Mouse (Mus musculus) kidney, embryonic 16.5 days (tissue): Measurements from ENCODE around the gene Gpr158. TPM values are rescaled to one million over a fixed set of nuclear protein-coding genes. Genes with fewer than 3 reads are reported as not detected.

ENCODE experiments used
- ATAC-seq: fragments of 200-750 bp; cut with Nextera tagmentation; 2 replicates; pipeline ENCODE4 v1.8.0; 2017; ENCODE audit warnings: moderate TSS enrichment; ENCODE audit not compliant: low FRiP score, low TSS enrichment
- H3K27ac ChIP-seq: fragments of 300-500 bp; sonication (generic); 2 replicates; pipeline ENCODE4 v1.5.1; 2014; ENCODE audit warnings: low read length
- H3K27me3 ChIP-seq: fragments of 300-500 bp; sonication (generic); 2 replicates; pipeline ENCODE4 v1.6.1; 2014; ENCODE audit warnings: low read length, control low read depth, mixed read lengths; ENCODE audit not compliant: insufficient read depth
- H3K36me3 ChIP-seq: fragments of 300-500 bp; sonication (generic); 2 replicates; pipeline ENCODE4 v1.6.1; 2014; ENCODE audit warnings: low read length, control low read depth, mixed read lengths; ENCODE audit not compliant: insufficient read depth
- H3K4me1 ChIP-seq: fragments of 300-500 bp; sonication (generic); 2 replicates; pipeline ENCODE4 v1.6.1; 2014; ENCODE audit warnings: low read length, control low read depth, mixed read lengths; ENCODE audit not compliant: insufficient read depth
- H3K4me2 ChIP-seq: fragments of 300-500 bp; sonication (generic); replicated peaks from 2 replicates; pipeline ENCODE4 v1.6.1; 2014; ENCODE audit warnings: low read depth, low read length
- H3K4me3 ChIP-seq: fragments of 300-500 bp; sonication (generic); 2 replicates; pipeline ENCODE4 v1.5.1; 2014; ENCODE audit warnings: mild to moderate bottlenecking, low read length
- H3K9ac ChIP-seq: fragments of 300-500 bp; sonication (generic); replicated peaks from 2 replicates; pipeline ENCODE4 v1.6.1; 2014; ENCODE audit warnings: low read length
- H3K9me3 ChIP-seq: fragments of 300-500 bp; sonication (generic); 2 replicates; pipeline ENCODE4 v1.6.1; 2016; ENCODE audit warnings: low read length, control low read depth
- WGBS: fragments of 180-500 bp; shearing (Covaris S2); extraction: QIAGEN DNeasy Blood & Tissue Kit; methylation state at CpG from one replicate; pipeline ENCODE4 v1.1.7; 2014; 5-methylcytosine and 5-hydroxymethylcytosine counted together
- polyA plus RNA-seq: library from polyadenylated mRNA; unstranded; fragments of >200 nt; fragmentation: Nextera tagmentation; extraction: Ambion mirVana; gene quantifications from 2 replicates; pipeline ENCODE4 v1.2.1, GENCODE M21; 2015

Gene Gpr158
- polyA plus RNA-seq, 1 experiment from 2014 or later = not detected

DNA sequence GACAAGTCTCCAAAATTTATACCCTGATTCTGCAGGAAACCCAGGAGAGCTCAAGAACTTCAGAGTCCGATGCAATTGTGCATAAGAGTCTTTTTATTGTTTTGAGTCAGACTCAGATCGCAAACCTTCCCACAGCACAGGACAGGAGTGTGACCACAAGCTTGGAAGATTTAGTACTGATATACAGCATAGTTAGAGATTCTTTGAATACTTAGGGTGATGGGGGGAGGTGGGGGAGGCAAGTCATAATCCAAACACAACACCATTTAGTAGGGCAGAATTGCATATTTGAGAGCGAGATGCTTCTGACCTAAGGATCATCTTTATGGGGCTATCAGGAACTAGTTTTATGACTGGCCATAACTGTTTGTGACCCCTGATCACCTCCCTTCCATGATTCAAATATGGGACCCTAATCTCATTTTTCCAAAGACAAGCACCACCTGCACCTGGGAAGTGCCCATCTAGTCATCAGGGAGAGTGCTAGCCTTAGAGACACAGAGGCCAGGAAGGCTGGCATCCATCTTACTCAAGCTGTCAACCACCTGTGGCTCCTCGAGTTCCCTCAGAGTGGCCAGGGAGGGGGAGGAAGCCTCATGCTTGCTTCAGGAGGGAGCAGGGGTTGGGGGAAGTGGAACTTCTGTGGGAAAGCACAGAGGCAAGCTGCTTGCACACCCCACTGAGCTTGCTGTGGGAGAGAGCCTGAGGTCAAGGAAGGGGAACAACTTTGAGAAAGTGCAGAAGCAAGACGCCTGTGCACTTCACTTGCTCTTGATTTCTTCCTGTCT lies 326.7 kb downstream of the Gpr158 start:
- ATAC-seq = peak; percentile 95
- Histone ChIP-seq H3K4me3 (no peak overlapping the region), H3K9me3 (0 out of 2 replicates have a peak, but pooled peaks cover 3% of the 10 kb centered on the region), H3K27ac (no peak overlapping the region), H3K36me3 (no peaks in the 10 kb centered on the region), H3K4me1 (no peaks in the 10 kb centered on the region), H3K9ac (no peak overlapping the region), H3K27me3 (no peaks in the 10 kb centered on the region), H3K4me2 (no peak overlapping the region)
- WGBS = 7% methylated on average over 5 of the region's 5 CpGs

GRCm38 (mm10) chr2:21728075-21728474 lies 360.7 kb downstream of the Gpr158 start:
- H3K9me3 ChIP-seq = no peaks in the 10 kb centered on the region
- no peaks in the 10 kb centered on the region for H3K36me3 ChIP-seq
- no peak overlapping the region for H3K4me2 ChIP-seq
- no peaks in the 10 kb centered on the region for H3K27me3 ChIP-seq
- H3K27ac ChIP-seq = no peak overlapping the region
- H3K4me3 ChIP-seq = no peak overlapping the region
- H3K4me1 ChIP-seq = no peaks in the 10 kb centered on the region
- ATAC-seq = no peak
- 90% methylated on average over 4 of the region's 4 CpGs for WGBS
- H3K9ac ChIP-seq = no peak overlapping the region

DNA sequence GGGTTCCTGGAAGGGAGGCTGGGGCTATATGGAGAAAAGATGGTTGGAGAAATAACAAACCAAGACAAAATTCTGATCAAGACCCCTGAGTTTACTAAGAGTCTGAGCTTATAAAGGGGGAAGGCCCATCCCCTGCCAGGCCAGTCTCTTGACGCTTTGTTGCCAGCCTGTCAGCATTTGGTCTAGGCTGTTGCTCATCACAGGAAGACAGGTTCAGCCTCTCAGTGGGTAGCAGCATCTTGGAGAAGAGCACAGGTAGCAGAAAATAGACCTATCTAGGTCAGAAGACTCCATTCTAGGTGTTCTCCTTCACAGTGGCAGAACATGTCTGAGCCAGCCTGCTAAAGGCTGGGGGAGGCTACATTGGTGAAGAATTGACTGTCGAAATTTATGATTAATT lies 416.4 kb downstream of the Gpr158 start:
- Histone ChIP-seq H3K4me3 (no peak overlapping the region), H3K27ac (no peak overlapping the region), H3K27me3 (no peaks in the 10 kb centered on the region), H3K36me3 (no peaks in the 10 kb centered on the region), H3K4me1 (no peaks in the 10 kb centered on the region), H3K9me3 (no peaks in the 10 kb centered on the region), H3K4me2 (no peak overlapping the region), H3K9ac (no peak overlapping the region)
- WGBS = 87% methylated on average over 2 of the region's 2 CpGs
- ATAC-seq = no peak

DNA sequence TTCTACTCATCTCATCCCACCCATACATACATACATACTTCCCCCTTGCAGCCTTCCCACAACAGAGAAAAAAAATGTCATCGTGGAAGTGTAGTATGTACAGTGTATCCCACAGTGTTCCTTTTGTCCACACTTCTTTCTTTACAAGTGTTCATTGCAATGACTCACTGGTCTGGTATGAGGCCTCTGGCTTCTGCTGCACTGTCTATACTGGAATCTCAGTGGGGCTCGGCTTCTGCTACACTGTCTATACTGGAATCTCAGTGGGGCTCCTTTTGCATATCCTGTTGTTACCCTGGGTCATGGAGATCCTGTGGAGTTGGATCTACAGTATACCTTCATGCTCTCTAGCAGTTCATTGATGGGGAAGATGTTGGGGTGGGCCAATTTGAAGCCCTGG lies 425.8 kb downstream of the Gpr158 start:
- Histone ChIP-seq H3K4me3 (no peak overlapping the region), H3K4me2 (no peak overlapping the region), H3K9me3 (no peaks in the 10 kb centered on the region), H3K4me1 (no peaks in the 10 kb centered on the region), H3K9ac (no peak overlapping the region), H3K36me3 (no peaks in the 10 kb centered on the region), H3K27me3 (no peaks in the 10 kb centered on the region), H3K27ac (no peak overlapping the region)
- no peak for ATAC-seq
- whole genome bisulfite sequencing = 80% methylated on average over 2 of the region's 2 CpGs

DNA sequence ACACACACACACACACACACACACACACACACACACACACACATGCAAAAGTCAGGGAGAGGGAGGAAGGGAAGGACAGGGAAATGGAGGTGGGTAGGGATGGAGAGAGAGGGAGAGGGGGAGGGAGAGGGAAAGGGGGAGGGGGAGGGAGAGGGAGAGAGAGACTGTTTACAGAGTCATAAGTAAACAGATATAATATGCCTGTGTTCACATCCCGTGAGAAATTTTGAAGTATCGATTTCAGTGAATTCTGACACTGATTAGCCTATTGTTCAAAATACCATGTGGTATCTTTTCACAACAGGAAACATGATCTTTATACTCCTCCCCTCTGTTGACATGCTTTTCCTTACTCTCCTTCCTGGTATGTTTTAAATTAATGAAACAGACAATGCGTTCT lies 432.3 kb downstream of the Gpr158 start:
- Histone ChIP-seq H3K9me3 (no peaks in the 10 kb centered on the region), H3K9ac (no peak overlapping the region), H3K4me3 (no peak overlapping the region), H3K4me1 (no peaks in the 10 kb centered on the region), H3K4me2 (no peak overlapping the region), H3K27ac (no peak overlapping the region), H3K27me3 (no peaks in the 10 kb centered on the region), H3K36me3 (no peaks in the 10 kb centered on the region)
- 47% methylated on average over 3 of the region's 3 CpGs for WGBS
- peak; percentile 35; the same call in 1 of the 2 replicates for ATAC-seq

DNA sequence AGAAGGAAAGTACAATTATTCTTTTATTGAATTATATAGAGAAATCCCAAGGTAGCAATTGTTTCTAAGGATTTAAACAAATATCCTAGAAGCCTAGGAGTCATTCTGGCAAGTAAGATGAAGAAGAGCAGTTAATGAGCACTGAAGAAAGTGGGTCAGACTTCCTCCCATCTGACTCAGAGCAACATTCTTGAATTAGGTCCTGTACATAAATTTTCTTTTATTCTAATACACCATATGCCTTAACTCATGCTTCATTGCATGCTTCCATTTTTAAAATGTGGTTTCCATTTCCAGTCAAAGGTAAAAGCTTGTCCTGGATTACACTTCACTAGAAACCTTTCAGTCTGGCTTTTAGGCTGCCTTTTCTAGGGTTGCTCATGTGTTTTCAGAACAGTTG lies 432.7 kb downstream of the Gpr158 start:
- Histone ChIP-seq H3K9me3 (no peaks in the 10 kb centered on the region), H3K4me3 (no peak overlapping the region), H3K27ac (no peak overlapping the region), H3K4me2 (no peak overlapping the region), H3K4me1 (no peaks in the 10 kb centered on the region), H3K36me3 (no peaks in the 10 kb centered on the region), H3K9ac (no peak overlapping the region), H3K27me3 (no peaks in the 10 kb centered on the region)
- no peak for ATAC-seq

DNA sequence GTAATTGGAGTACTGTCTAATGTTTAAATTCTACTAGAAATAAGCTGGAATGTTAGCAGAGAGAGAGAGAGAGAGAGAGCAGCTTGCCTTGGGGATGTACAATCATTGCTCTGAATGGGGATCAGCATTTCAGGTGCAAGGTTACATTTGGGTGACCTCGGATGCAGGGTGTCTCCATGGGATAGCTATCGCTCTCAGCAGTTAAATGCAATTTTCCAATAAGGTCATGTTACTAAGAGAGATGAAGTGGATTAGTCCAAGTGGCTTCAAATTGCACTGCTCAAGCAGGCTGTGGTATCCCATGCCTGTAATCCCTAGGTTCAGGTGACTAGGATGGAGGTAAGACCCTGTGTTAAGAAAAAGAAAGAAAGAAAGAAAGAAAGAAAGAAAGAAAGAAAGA lies 441.2 kb downstream of the Gpr158 start:
- Histone ChIP-seq H3K9ac (no peak overlapping the region), H3K27ac (no peak overlapping the region), H3K4me1 (no peaks in the 10 kb centered on the region), H3K27me3 (no peaks in the 10 kb centered on the region), H3K9me3 (no peaks in the 10 kb centered on the region), H3K4me3 (no peak overlapping the region), H3K4me2 (no peak overlapping the region), H3K36me3 (no peaks in the 10 kb centered on the region)
- ATAC-seq = no peak
- 68% methylated on average over 2 of the region's 2 CpGs for WGBS

- no peak overlapping the region for H3K9ac ChIP-seq
- WGBS = 91% methylated on average over 4 of the region's 4 CpGs
- no peaks in the 10 kb centered on the region for H3K4me1 ChIP-seq
- H3K27me3 ChIP-seq = no peaks in the 10 kb centered on the region
- H3K4me2 ChIP-seq = no peak overlapping the region
- H3K27ac ChIP-seq = no peak overlapping the region
- no peak overlapping the region for H3K4me3 ChIP-seq
- H3K36me3 ChIP-seq = no peaks in the 10 kb centered on the region
- no peaks in the 10 kb centered on the region for H3K9me3 ChIP-seq
- ATAC-seq = no peak
These were observed 443.1 kb downstream of the Gpr158 start for GRCm38 (mm10) chr2:21810431-21810830.

GRCm38 (mm10) chr2:21864061-21864460 lies 496.7 kb downstream of the Gpr158 start:
- no peak for ATAC-seq
- H3K27me3 ChIP-seq = no peaks in the 10 kb centered on the region
- H3K4me1 ChIP-seq = no peaks in the 10 kb centered on the region
- H3K9ac ChIP-seq = no peak overlapping the region
- no peak overlapping the region for H3K4me2 ChIP-seq
- no peaks in the 10 kb centered on the region for H3K36me3 ChIP-seq
- no peaks in the 10 kb centered on the region for H3K9me3 ChIP-seq
- no peak overlapping the region for H3K27ac ChIP-seq
- H3K4me3 ChIP-seq = no peak overlapping the region
